Mouse (Mus musculus) MEL (cell line): ENCODE data around the gene Pgd. TPM values are rescaled to one million over a fixed set of nuclear protein-coding genes. Genes with fewer than 3 reads are reported as not detected.

ENCODE experiments used
- DNase-seq: peaks from one replicate; pipeline ENCODE4 v3.0.0; 2011; ENCODE audit warnings: low read depth, low spot score
- H3K27ac ChIP-seq: 2 replicates; pipeline ENCODE4 v1.5.1; 2012; ENCODE audit warnings: low read depth, mild to moderate bottlenecking, control low read depth, low read length, moderate library complexity; ENCODE audit not compliant: control insufficient read depth
- H3K27me3 ChIP-seq, 2 experiments: fragments of 150-350 bp in 1 of 2; sonication (generic) in 1 of 2; 2 replicates each; pipeline ENCODE4 v1.6.1; 2012; ENCODE audit warnings: low read length in 2 of 2, mild to moderate bottlenecking in 2 of 2, improper control_type of control experiment in 1 of 2, moderate library complexity in 1 of 2; ENCODE audit not compliant: insufficient read depth in 2 of 2, control insufficient read depth in 1 of 2
- H3K36me3 ChIP-seq, 2 experiments: 2 replicates each; pipeline ENCODE4 v1.6.1; 2012 to 2014; ENCODE audit warnings: low read length in 2 of 2, improper control_type of control experiment in 1 of 2, inconsistent platforms in 1 of 2, mild to moderate bottlenecking in 1 of 2; ENCODE audit not compliant: insufficient read depth in 2 of 2, control insufficient read depth in 1 of 2
- H3K4me1 ChIP-seq, 2 experiments: fragments of 150-350 bp in 1 of 2; sonication (generic) in 1 of 2; 2 replicates each; pipeline ENCODE4 v1.6.1; 2012; ENCODE audit warnings: low read length in 2 of 2, improper control_type of control experiment in 1 of 2, mild to moderate bottlenecking in 1 of 2; ENCODE audit not compliant: insufficient read depth in 2 of 2, control insufficient read depth in 1 of 2
- H3K4me3 ChIP-seq, 2 experiments: fragments of 150-350 bp in 1 of 2; sonication (generic) in 1 of 2; 2 replicates each; pipeline ENCODE4 v1.5.1; 2012; ENCODE audit warnings: low read depth in 2 of 2, low read length in 2 of 2, mild to moderate bottlenecking in 2 of 2, moderate library complexity in 2 of 2, control low read depth in 1 of 2, improper control_type of control experiment in 1 of 2; ENCODE audit not compliant: control insufficient read depth in 1 of 2, insufficient read depth in 1 of 2
- H3K79me2 ChIP-seq: 2 replicates; pipeline ENCODE4 v1.6.1; 2012; ENCODE audit warnings: mild to moderate bottlenecking, low read length, moderate library complexity; ENCODE audit not compliant: control insufficient read depth, poor library complexity, insufficient read depth
- H3K9ac ChIP-seq: 2 replicates; pipeline ENCODE4 v1.6.1; 2012; ENCODE audit warnings: low read depth, mild to moderate bottlenecking, control low read depth, low read length, moderate library complexity; ENCODE audit not compliant: control insufficient read depth, poor library complexity, severe bottlenecking
- H3K9me3 ChIP-seq: fragments of 150-350 bp; sonication (generic); replicated peaks from 2 replicates; pipeline ENCODE4 v1.6.1; 2012; ENCODE audit warnings: mild to moderate bottlenecking, low read length, improper control_type of control experiment, moderate library complexity; ENCODE audit not compliant: insufficient read depth
- BHLHE40 ChIP-seq: IDR thresholded peaks from 2 replicates; pipeline ENCODE4 v1.6.1; 2012; ENCODE audit warnings: low read depth, mild to moderate bottlenecking, inconsistent platforms, low read length, improper control_type of control experiment, borderline replicate concordance
- CTCF ChIP-seq, 3 experiments: IDR thresholded peaks in 2 of 3; conservative IDR thresholded peaks in 1 of 3; 2 replicates each; pipeline ENCODE4 v1.5.1; 2011 to 2012; ENCODE audit warnings: low read length in 3 of 3, low read depth in 2 of 3, mild to moderate bottlenecking in 2 of 3, improper control_type of control experiment in 1 of 3, inconsistent platforms in 1 of 3, mixed read lengths in 1 of 3, moderate library complexity in 1 of 3; ENCODE audit not compliant: control insufficient read depth in 1 of 3, insufficient read depth in 1 of 3, poor library complexity in 1 of 3, severe bottlenecking in 1 of 3
- ETS1 ChIP-seq: IDR thresholded peaks from 2 replicates; pipeline ENCODE4 v1.6.1; 2012; ENCODE audit warnings: low read depth, mild to moderate bottlenecking, inconsistent platforms, low read length, improper control_type of control experiment, moderate library complexity
- GABPA ChIP-seq: IDR thresholded peaks from 2 replicates; pipeline ENCODE4 v1.6.1; 2012; ENCODE audit warnings: low read depth, mild to moderate bottlenecking, inconsistent platforms, low read length, improper control_type of control experiment, moderate library complexity
- GATA1 ChIP-seq: IDR thresholded peaks from 2 replicates; pipeline ENCODE4 v1.6.1; 2011; ENCODE audit warnings: low read depth, low read length, improper control_type of control experiment
- HCFC1 ChIP-seq: IDR thresholded peaks from 2 replicates; pipeline ENCODE4 v1.6.1; 2012; ENCODE audit warnings: low read depth, mild to moderate bottlenecking, inconsistent platforms, low read length, improper control_type of control experiment, moderate library complexity
- MAX ChIP-seq: IDR thresholded peaks from 2 replicates; pipeline ENCODE4 v1.6.1; 2011; ENCODE audit warnings: low read length, improper control_type of control experiment
- MAZ ChIP-seq: IDR thresholded peaks from 2 replicates; pipeline ENCODE4 v1.6.1; 2012; ENCODE audit warnings: low read depth, mild to moderate bottlenecking, inconsistent platforms, low read length, improper control_type of control experiment
- MEF2A ChIP-seq: IDR thresholded peaks from 2 replicates; pipeline ENCODE4 v1.6.1; 2014; ENCODE audit warnings: low read depth, mild to moderate bottlenecking, inconsistent platforms, low read length, improper control_type of control experiment; ENCODE audit not compliant: poor library complexity, insufficient replicate concordance, severe bottlenecking; ENCODE audit errors: extremely low read depth
- MXI1 ChIP-seq: IDR thresholded peaks from 2 replicates; pipeline ENCODE4 v1.6.1; 2011; ENCODE audit warnings: mild to moderate bottlenecking, low read depth, low read length, improper control_type of control experiment
- MYC ChIP-seq: IDR thresholded peaks from 2 replicates; pipeline ENCODE4 v1.6.1; 2011; ENCODE audit warnings: low read depth, mild to moderate bottlenecking, low read length, improper control_type of control experiment, moderate library complexity
- NRF1 ChIP-seq: IDR thresholded peaks from 2 replicates; pipeline ENCODE4 v1.6.1; 2014; ENCODE audit warnings: low read depth, mild to moderate bottlenecking, inconsistent platforms, low read length, improper control_type of control experiment, moderate library complexity; ENCODE audit not compliant: poor library complexity, insufficient read depth, severe bottlenecking
- POLR2A ChIP-seq, 2 experiments: IDR thresholded peaks; 2 replicates each; pipeline ENCODE4 v1.6.1; 2011 to 2012; ENCODE audit warnings: low read length in 2 of 2, mild to moderate bottlenecking in 2 of 2, control low read depth in 1 of 2, improper control_type of control experiment in 1 of 2, low read depth in 1 of 2, moderate library complexity in 1 of 2; ENCODE audit not compliant: control insufficient read depth in 1 of 2, insufficient read depth in 1 of 2, poor library complexity in 1 of 2
- POLR2AphosphoS5 ChIP-seq: IDR thresholded peaks from 2 replicates; pipeline ENCODE4 v1.6.1; 2012; ENCODE audit warnings: low read depth, borderline replicate concordance, mild to moderate bottlenecking, inconsistent platforms, low read length, moderate library complexity, mixed read lengths
- SIN3A ChIP-seq: IDR thresholded peaks from 2 replicates; pipeline ENCODE4 v1.6.1; 2012; ENCODE audit warnings: low read length, improper control_type of control experiment, inconsistent platforms
- SMC3 ChIP-seq: IDR thresholded peaks from 2 replicates; pipeline ENCODE4 v1.6.1; 2011; ENCODE audit warnings: low read depth, low read length, improper control_type of control experiment
- TBP ChIP-seq: IDR thresholded peaks from 2 replicates; pipeline ENCODE4 v1.8.0; 2011; ENCODE audit warnings: low read depth, low read length, improper control_type of control experiment
- TCF12 ChIP-seq: IDR thresholded peaks from 2 replicates; pipeline ENCODE4 v1.6.1; 2014; ENCODE audit warnings: low read depth, mild to moderate bottlenecking, inconsistent platforms, low read length, improper control_type of control experiment, moderate library complexity
- USF1 ChIP-seq: IDR thresholded peaks from 2 replicates; pipeline ENCODE4 v1.6.1; 2014; ENCODE audit warnings: low read depth, mild to moderate bottlenecking, inconsistent platforms, low read length, improper control_type of control experiment, moderate library complexity
- USF2 ChIP-seq, 2 experiments: IDR thresholded peaks; 2 replicates each; pipeline ENCODE4 v1.6.1; 2011 to 2012; ENCODE audit warnings: improper control_type of control experiment in 2 of 2, low read length in 2 of 2, borderline replicate concordance in 1 of 2, inconsistent platforms in 1 of 2, low read depth in 1 of 2, mild to moderate bottlenecking in 1 of 2; ENCODE audit not compliant: insufficient read depth in 1 of 2
- ZNF384 ChIP-seq: IDR thresholded peaks from 2 replicates; pipeline ENCODE4 v1.6.1; 2012; ENCODE audit warnings: low read depth, mild to moderate bottlenecking, inconsistent platforms, low read length, improper control_type of control experiment
- polyA plus RNA-seq, 2 experiments: library from polyadenylated mRNA; stranded (reverse) in 1 of 2; unstranded in 1 of 2; fragments of >175 nt in 1 of 2; fragments of >200 nt in 1 of 2; gene quantifications; 2 replicates each; pipeline versions ENCODE4 v1.2.1 to v1.2.4; 2012; ENCODE audit warnings: low replicate concordance in 2 of 2, low read depth in 1 of 2; ENCODE audit not compliant: insufficient read length in 2 of 2, insufficient read depth in 1 of 2, missing spikeins in 1 of 2
- total RNA-seq: library from RNA; depleted of rRNA; stranded (reverse); fragments of 300-350 nt; gene quantifications from 2 replicates; pipeline ENCODE4 v1.2.3, GENCODE M21; 2012

Gene Pgd
- total and polyA plus RNA-seq, 3 experiments, result 116 to 219 TPM; not detected in 1

DNA sequence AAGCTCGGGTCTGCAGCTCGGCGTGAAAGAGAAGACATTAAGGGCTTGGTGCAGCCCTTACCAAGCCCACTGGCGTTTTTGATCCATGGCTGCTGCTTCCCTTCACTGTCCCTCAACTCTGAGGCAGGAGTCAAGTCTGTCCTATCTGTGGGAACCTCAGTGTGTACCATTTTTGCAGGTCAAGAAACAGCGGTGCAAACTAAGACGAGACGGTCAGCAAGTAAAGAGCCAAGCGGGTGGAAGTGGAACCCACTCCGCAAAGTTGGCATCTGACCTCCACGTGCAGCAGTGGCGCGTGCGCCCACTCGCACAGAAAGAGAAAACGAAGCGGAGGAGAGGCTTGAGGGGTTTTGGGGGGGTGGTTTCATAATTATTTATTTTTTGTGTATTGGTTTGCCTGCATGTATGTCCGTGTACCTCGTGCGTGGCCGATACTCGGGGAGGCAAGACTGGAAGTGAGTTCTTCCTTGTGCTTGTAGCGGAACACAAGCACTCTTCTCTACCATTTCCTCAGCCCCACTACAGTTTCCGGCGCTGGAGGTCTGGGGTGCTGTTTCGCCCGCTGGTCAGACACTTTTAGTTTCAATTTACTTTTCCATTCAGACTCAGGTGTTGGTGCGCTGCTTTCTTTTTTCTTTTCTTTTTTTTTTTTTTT, 513 bp upstream of the Pgd start:
- peak overlapping the region; percentile 88 for H3K9ac ChIP-seq
- peaks cover 17% of the 10 kb centered on the region for H3K79me2 ChIP-seq
- no peaks in the 10 kb centered on the region for H3K27me3 ChIP-seq
- H3K27ac ChIP-seq, result peak overlapping the region; percentile 90
- peaks cover 7 to 24% of the 10 kb centered on the region in 2 experiments for H3K4me1 ChIP-seq
- no peaks in the 10 kb centered on the region for H3K9me3 ChIP-seq
- peaks cover 5 to 34% of the 10 kb centered on the region in 2 experiments for H3K36me3 ChIP-seq
- TF ChIP-seq TBP (peak; percentile 27; the same call in 1 of the 2 replicates), POLR2AphosphoS5 (no peak), ZNF384 (peak; percentile 59), BHLHE40 (no peak; the same call in 1 of the 2 replicates), SIN3A (peak; percentile 69), MAX (peak; percentile 89), SMC3 (no peak), GATA1 (no peak), USF2 (IDR thresholded peaks at IDR 0.05; ENCODE audit: borderline replicate concordance in 1 of 2, insufficient read depth in 1 of 2, low read depth in 1 of 2, low read length in 2 of 2) (no peak), HCFC1 (peak; percentile 38; the same call in 1 of the 2 replicates), ETS1 (0 out of 2 replicates have a peak, but pooled peaks have one; percentile 23), CTCF (IDR thresholded peaks at IDR 0.05 in 2 of 3, conservative IDR thresholded peaks at IDR 0.05 in 1 of 3; ENCODE audit: control insufficient read depth in 1 of 3, insufficient read depth in 1 of 3, low read depth in 2 of 3, low read length in 3 of 3, poor library complexity in 1 of 3, severe bottlenecking in 1 of 3) (no peak), MEF2A (no peak), GABPA (no peak), MAZ (no peak), TCF12 (no peak), NRF1 (peak; percentile 29; the same call in 1 of the 2 replicates), USF1 (0 out of 2 replicates have a peak, but pooled peaks have one; percentile 15), MXI1 (peak; percentile 97), MYC (peak; percentile 96), POLR2A (IDR thresholded peaks at IDR 0.05; ENCODE audit: control insufficient read depth in 1 of 2, insufficient read depth in 1 of 2, low read depth in 1 of 2, low read length in 2 of 2, poor library complexity in 1 of 2) (peak in 1 of 2 experiments; percentile 37; a peak in 1 of 4 replicates)
- peak; percentile 79 for DNase-seq
- H3K4me3 ChIP-seq, result peak overlapping the region; percentile 67 to 87
